13 mouse cellular contexts compared by ENCODE assay signal in the genomic region with DNA sequence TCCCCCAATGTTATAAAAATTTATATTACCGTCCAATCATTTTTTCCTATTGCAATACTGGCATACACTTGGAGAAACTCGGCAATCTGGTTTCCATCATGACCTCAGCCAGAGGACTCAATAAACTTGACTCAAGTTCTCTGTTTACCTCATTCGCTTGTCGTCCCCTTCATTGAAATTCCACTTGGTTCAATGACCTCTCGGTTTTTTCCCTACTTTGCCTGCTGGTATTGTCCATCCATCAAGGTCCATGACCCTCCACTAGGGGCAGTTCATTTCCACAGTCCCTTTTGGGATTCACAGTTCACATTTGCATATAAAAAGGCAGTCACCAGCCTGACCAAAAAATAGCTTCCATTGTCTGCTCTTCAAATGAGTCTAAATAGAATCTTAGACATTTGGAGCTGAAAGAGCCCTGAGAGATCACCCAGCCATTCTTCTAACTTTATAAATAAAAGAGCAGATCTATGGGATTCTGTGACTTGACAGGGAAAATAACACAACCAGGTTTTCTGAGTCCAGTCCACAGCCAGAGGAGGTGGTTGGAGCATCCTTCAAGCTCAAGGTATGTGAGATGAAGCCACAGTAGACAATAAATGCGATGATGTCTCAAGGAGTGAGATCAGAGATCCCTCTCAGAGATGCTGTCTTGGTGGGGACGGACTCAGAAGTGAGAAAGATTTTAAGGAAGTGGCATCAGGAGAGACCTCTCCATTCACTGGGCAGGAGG.
DNase-seq lines count a peak whose midpoint lies in the region; ATAC-seq and TF ChIP-seq lines count a peak whose summit lies in the region.
"Had no signal": no experiment of that assay in that cellular context is flagged by ENCODE, and none has a peak within 500 bp of the region (broad histone marks: within the 10 kb centered on the region; RNA-seq: fewer than 3 reads in every experiment).

No protein-coding gene starts in this region.

- H3K36me3 ChIP-seq in hindbrain, embryonic 10.5 days: no peaks in the 10 kb centered on the region
- H3K36me3 ChIP-seq in hindbrain, embryonic 16.5 days (ENCODE audit: control insufficient read depth, insufficient read depth, low read length): no peaks in the 10 kb centered on the region
- H3K36me3 ChIP-seq in liver, postnatal 0 days (replicated peaks; ENCODE audit: insufficient read depth, low read length): no peaks in the 10 kb centered on the region
- H3K36me3 ChIP-seq: embryonic facial prominence, embryonic 13.5 days had no signal

- 28% methylated on average over 7 of the region's 7 CpGs for WGBS in hindbrain, embryonic 10.5 days
- WGBS in hindbrain, embryonic 16.5 days: 33% methylated on average over 7 of the region's 7 CpGs
- WGBS in liver, postnatal 0 days (ENCODE audit: insufficient replicate concordance): 68% methylated on average over 7 of the region's 7 CpGs

- H3K9me3 ChIP-seq in hindbrain, embryonic 10.5 days: no peaks in the 10 kb centered on the region
- no peaks in the 10 kb centered on the region for H3K9me3 ChIP-seq in hindbrain, embryonic 16.5 days (ENCODE audit: control insufficient read depth, low read length)
- H3K9me3 ChIP-seq in liver, postnatal 0 days (ENCODE audit: low read length): no peaks in the 10 kb centered on the region
- H3K9me3 ChIP-seq: embryonic facial prominence, embryonic 13.5 days; megakaryocyte, embryonic 14.5 days had no signal

- TF ChIP-seq CTCF in liver, postnatal 0 days (IDR thresholded peaks at IDR 0.05; ENCODE audit: low read depth): peak; percentile 61

- TF ChIP-seq EP300 in liver, postnatal 0 days (IDR thresholded peaks at IDR 0.05; ENCODE audit: low read depth): peak; percentile 51; the same call in 1 of the 2 replicates

- no peak overlapping the region for H3K4me2 ChIP-seq in hindbrain, embryonic 16.5 days (ENCODE audit: low read length)
- no peak overlapping the region for H3K4me2 ChIP-seq in liver, postnatal 0 days (ENCODE audit: low read depth, low read length)
- H3K4me2 ChIP-seq: embryonic facial prominence, embryonic 13.5 days had no signal

- no peak overlapping the region for H3K9ac ChIP-seq in hindbrain, embryonic 16.5 days (ENCODE audit: low read depth, low read length)
- H3K9ac ChIP-seq in liver, postnatal 0 days (replicated peaks): no peak overlapping the region
- H3K9ac ChIP-seq: embryonic facial prominence, embryonic 13.5 days had no signal

- no peak for ATAC-seq in hindbrain, embryonic 16.5 days
- ATAC-seq in liver, postnatal 0 days: peak; percentile 81
- ATAC-seq: activated CD4-positive, CD25-positive, alpha-beta regulatory T cell, adult 4 months had no signal

- peaks cover 20% of the 10 kb centered on the region for H3K27me3 ChIP-seq in hindbrain, embryonic 10.5 days (ENCODE audit: insufficient read depth, poor library complexity, severe bottlenecking)
- H3K27me3 ChIP-seq in hindbrain, embryonic 16.5 days (replicated peaks; ENCODE audit: control insufficient read depth, insufficient read depth, low read length): no peaks in the 10 kb centered on the region
- no peaks in the 10 kb centered on the region for H3K27me3 ChIP-seq in liver, postnatal 0 days (ENCODE audit: insufficient read depth, low read length)
- H3K27me3 ChIP-seq: embryonic facial prominence, embryonic 13.5 days; megakaryocyte, embryonic 14.5 days had no signal

- no peak overlapping the region for H3K4me3 ChIP-seq in hindbrain, embryonic 10.5 days
- H3K4me3 ChIP-seq in hindbrain, embryonic 16.5 days (ENCODE audit: low read length): no peak overlapping the region
- H3K4me3 ChIP-seq in liver, postnatal 0 days (ENCODE audit: low read depth, low read length): no peak overlapping the region
- H3K4me3 ChIP-seq: embryonic facial prominence, embryonic 13.5 days; megakaryocyte, embryonic 14.5 days had no signal

- peaks cover 38% of the 10 kb centered on the region for H3K4me1 ChIP-seq in hindbrain, embryonic 10.5 days (replicated peaks)
- H3K4me1 ChIP-seq in hindbrain, embryonic 16.5 days (ENCODE audit: control insufficient read depth, insufficient read depth, low read depth, low read length): no peaks in the 10 kb centered on the region
- H3K4me1 ChIP-seq in liver, postnatal 0 days (ENCODE audit: insufficient read depth): no peaks in the 10 kb centered on the region

- peak; percentile 73 for DNase-seq in hindbrain, embryonic 10.5 days (ENCODE audit: low spot score)
- DNase-seq in liver, postnatal 0 days: no peak
- DNase-seq in liver: no peak
- DNase-seq in brain, adult 2 months (ENCODE audit: low read depth, low spot score): peak; percentile 12
- DNase-seq in lung, postnatal 25 days (ENCODE audit: low spot score): peak; percentile 59
- no peak for DNase-seq in cerebellum, adult 9-11 months
- DNase-seq in urinary bladder, adult 2 months (ENCODE audit: low spot score): no peak
- DNase-seq: heart, postnatal 4 days; thymus, adult 18-20 months had no signal

- peak overlapping the region; percentile 72 for H3K27ac ChIP-seq in hindbrain, embryonic 10.5 days
- no peak overlapping the region for H3K27ac ChIP-seq in hindbrain, embryonic 16.5 days (ENCODE audit: low read depth, low read length)
- no peak overlapping the region for H3K27ac ChIP-seq in liver, postnatal 0 days (ENCODE audit: low read depth)
- H3K27ac ChIP-seq: embryonic facial prominence, embryonic 13.5 days had no signal

Comparison
In these comparisons a context has a peak if more than half of its experiments do, and no peak if none do; other contexts are left out.
1. DNase-seq: peak in hindbrain, embryonic 10.5 days (single experiment), brain, adult 2 months (single experiment) and lung, postnatal 25 days (single experiment); none in liver, postnatal 0 days (single experiment), liver (single experiment), cerebellum, adult 9-11 months (single experiment) and urinary bladder, adult 2 months (single experiment).